Mouse (Mus musculus) ES-E14 (cell line): ENCODE data around the gene Jade1.

Experiments used
- CHD2 ChIP-seq: IDR thresholded peaks from 2 replicates; pipeline ENCODE4 v1.6.1; 2014; ENCODE audit warnings: mild to moderate bottlenecking, low read depth, low read length, inconsistent platforms
- ZC3H11A ChIP-seq: IDR thresholded peaks from 2 replicates; pipeline ENCODE4 v1.6.1; 2012; ENCODE audit warnings: low read depth, mild to moderate bottlenecking, inconsistent platforms, low read length, borderline replicate concordance

- no peak for TF ChIP-seq ZC3H11A
- TF ChIP-seq CHD2: no peak
Observed at GRCm38 (mm10) chr3:41601226-41602020, 45.9 kb downstream of the Jade1 start.
